Mouse (Mus musculus) left cerebral cortex, adult 2 months (tissue): Measurements from ENCODE around the gene Abr. TPM values are rescaled to one million over a fixed set of nuclear protein-coding genes. Genes with fewer than 3 reads are reported as not detected.
A peak's percentile ranks its signal among the peaks of the same experiment; 100 is the strongest.

Source experiments
- DNase-seq, 2 experiments: peaks; one replicate each; pipeline ENCODE4 v3.0.0; 2021 to 2022; ENCODE audit warnings: low spot score in 2 of 2, mixed read lengths in 1 of 2; ENCODE audit errors: extremely low spot score in 1 of 2
- H3K27ac ChIP-seq: fragments of 200-600 bp; 2 replicates; pipeline ENCODE4 v1.8.1; 2022
- H3K4me3 ChIP-seq: fragments of 200-600 bp; 2 replicates; pipeline ENCODE4 v1.8.1; 2022
- CTCF ChIP-seq: fragments of 200-600 bp; IDR thresholded peaks from 2 replicates; pipeline ENCODE4 v1.8.1; 2022; ENCODE audit warnings: antibody characterized with exemption, mild to moderate bottlenecking, moderate library complexity
- intact Hi-C: fragments of 180-260 bp; cut with DNase I; formaldehyde crosslinking; loops from one replicate; pipeline ENCODE4 v1.15.1; 2025
- total RNA-seq, 2 experiments: library from RNA; stranded (reverse); gene quantifications; 2 replicates each; pipeline ENCODE4 v1.2.3; 2021

Abr gene
- total RNA-seq, 2 experiments from 2014 or later, result 436 to 450 TPM

DNA sequence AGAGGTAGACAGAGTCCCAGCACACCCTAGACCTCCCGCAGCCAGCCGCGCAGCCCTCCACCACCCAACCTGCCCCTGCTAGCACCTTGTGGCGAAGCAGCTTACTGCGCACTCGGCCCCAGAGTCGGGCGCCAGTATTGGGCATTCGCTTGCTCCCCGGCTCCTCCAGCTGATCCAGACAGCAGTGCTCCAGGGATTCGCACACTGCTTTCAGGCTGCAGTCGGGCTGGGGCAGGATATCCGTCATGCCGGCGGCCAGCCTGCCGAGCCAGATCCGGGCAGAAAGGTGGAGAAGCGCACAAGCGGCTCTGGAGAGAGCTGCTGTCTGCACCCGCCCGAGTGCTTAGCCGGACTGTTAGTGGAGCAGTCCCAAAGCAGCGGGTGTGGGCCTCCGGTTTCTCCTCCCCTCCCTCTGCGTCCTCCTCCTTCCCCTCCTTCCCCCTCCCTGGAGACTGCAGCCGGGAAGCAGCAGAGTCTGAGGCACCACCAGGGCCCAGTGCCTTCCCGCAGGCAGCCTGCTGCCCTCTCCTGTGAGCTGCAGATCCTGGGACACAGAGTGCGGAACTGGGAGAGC is 185.2 kb downstream of the Abr start:
- intact Hi-C loops, result no loop called here
- Histone ChIP-seq H3K27ac (peak overlapping the region; percentile 33), H3K4me3 (peak overlapping the region; percentile 46)
- DNase-seq, result peak in 1 of 2 experiments; percentile 52
- peak; percentile 3; the same call in 1 of the 2 replicates for TF ChIP-seq CTCF

DNA sequence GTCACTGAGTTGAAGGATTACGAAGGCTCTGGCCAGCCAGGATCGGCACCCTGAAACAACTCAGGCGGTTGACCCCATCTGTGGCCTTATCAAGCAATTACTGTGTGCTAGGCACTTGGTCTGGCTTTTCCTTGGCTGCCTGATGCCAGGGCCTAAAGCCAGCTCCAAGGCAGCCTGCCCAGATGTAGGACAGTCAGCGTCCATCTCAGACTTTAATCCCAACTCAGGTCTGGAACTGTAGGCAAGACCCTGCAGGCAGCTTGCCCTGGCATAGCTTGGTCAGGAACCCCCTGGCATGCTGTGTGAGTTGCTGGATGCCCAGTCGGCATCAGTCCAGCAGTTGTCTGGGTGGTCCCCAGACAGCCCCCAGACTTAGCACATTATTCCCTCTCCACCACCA is 186.1 kb downstream of the Abr start:
- intact Hi-C loops, result no loop called here
- TF ChIP-seq CTCF, result no peak
- Histone ChIP-seq H3K27ac (peak overlapping the region; percentile 50), H3K4me3 (peak overlapping the region; percentile 20)
- no peak for DNase-seq

DNA sequence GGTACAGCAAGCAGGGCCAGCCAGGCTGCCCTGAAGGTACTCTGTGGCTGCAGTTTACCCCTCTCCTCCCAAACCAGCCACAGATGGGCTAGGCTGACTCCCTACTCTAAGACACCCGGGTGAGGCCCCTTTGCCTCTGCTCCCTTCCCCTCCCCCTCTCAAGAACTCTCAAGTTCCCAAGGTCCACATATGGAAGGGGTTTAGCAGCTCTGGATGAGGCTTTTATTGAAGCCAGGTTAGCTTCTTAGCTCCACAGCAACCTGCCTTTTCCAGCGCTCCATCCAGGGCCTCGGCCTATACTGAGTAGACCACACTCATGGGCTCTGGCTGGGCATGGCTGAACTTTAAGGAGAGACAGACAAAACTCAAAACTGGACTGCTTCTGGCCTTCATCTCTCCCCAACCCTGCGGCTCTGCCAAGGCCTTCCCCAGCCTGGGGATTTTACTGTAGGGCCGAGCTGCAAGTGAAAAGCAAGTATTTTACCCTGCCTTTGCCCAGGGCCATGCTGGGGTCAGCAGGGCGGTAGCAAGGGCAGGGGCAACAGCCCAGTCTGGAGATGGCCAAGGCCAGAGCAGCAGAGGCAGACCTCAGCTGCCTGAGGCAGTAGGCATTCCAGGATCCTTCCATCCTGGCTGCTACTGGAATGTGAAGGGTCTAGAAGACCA is 192.0 kb downstream of the Abr start:
- no peak overlapping the region for H3K4me3 ChIP-seq
- H3K27ac ChIP-seq, result peak overlapping the region; percentile 60
- TF ChIP-seq CTCF, result no peak
- no peak for DNase-seq
- intact Hi-C loops, result no loop called here

DNA sequence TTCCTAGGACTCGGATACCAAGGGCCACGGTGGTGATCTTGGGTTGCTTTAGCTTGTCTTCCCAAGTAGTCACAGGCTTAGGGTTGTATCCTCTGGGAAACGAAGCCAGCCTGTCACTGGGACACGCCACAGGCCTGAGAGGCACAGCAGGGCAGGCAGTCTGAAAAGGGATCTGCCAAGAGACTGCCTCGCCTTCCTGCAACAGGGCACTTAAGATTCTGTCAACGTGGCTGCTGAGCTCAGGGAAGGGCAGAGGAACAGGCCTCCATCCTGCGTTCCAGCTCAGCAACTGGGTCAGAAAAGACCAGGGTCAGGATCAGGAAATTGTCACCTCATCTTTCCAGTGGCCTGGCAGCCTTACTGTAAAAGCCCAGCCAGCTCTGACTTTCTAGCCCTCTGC is 192.6 kb downstream of the Abr start:
- no peak overlapping the region for H3K4me3 ChIP-seq
- H3K27ac ChIP-seq, result peak overlapping the region; percentile 60; the same call in 1 of the 2 replicates
- DNase-seq, result no peak
- intact Hi-C loops, result no loop called here
- no peak for TF ChIP-seq CTCF

- no peak for DNase-seq
- intact Hi-C loops, result no loop called here
- H3K27ac ChIP-seq, result peak overlapping the region; percentile 53; the same call in 1 of the 2 replicates
- peak; percentile 27 for TF ChIP-seq CTCF
- no peak overlapping the region for H3K4me3 ChIP-seq
Measured at GRCm38 (mm10) chr11:76429046-76429445, 193.1 kb downstream of the Abr start.

GRCm38 (mm10) chr11:76427781-76428180 is 194.3 kb downstream of the Abr start:
- peak overlapping the region; percentile 70 for H3K27ac ChIP-seq
- H3K4me3 ChIP-seq, result no peak overlapping the region
- TF ChIP-seq CTCF, result no peak
- intact Hi-C loops, result no loop called here
- no peak for DNase-seq

DNA sequence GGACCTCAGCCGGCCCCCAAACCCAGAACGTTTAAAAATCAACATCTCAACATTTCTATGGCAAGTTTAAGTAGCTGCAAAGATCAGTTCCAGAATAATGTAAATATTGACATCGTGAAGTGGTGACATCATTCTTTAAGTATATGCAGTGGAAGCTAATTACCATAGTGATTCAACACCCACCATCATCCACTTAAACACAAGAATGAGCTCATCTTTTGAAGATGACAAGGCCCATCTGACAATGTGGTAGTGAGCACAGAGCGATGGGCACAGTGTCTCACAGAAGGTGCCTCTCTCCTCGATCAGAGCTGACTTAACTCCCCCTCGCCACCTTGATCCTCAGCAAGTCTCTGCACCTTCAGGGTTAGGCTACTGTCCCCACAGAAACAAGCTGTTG is 196.4 kb downstream of the Abr start:
- intact Hi-C loops, result no loop called here
- TF ChIP-seq CTCF, result no peak
- no peak for DNase-seq
- peak overlapping the region; percentile 47 for H3K27ac ChIP-seq
- H3K4me3 ChIP-seq, result no peak overlapping the region

- DNase-seq, result no peak
- H3K4me3 ChIP-seq, result no peak overlapping the region
- H3K27ac ChIP-seq, result no peak overlapping the region
- TF ChIP-seq CTCF, result no peak
- intact Hi-C loops, result no loop called here
Measured at GRCm38 (mm10) chr11:76420896-76421295, 201.2 kb downstream of the Abr start.

GRCm38 (mm10) chr11:76419179-76419578 is 202.9 kb downstream of the Abr start:
- peak overlapping the region; percentile 66 for H3K27ac ChIP-seq
- no peak for DNase-seq
- H3K4me3 ChIP-seq, result no peak overlapping the region
- intact Hi-C loops, result loop anchor here (2.0 kb wide), 1 partner anchor 36 kb away; no protein-coding TSS in a partner anchor
- peak; percentile 28 for TF ChIP-seq CTCF

DNA sequence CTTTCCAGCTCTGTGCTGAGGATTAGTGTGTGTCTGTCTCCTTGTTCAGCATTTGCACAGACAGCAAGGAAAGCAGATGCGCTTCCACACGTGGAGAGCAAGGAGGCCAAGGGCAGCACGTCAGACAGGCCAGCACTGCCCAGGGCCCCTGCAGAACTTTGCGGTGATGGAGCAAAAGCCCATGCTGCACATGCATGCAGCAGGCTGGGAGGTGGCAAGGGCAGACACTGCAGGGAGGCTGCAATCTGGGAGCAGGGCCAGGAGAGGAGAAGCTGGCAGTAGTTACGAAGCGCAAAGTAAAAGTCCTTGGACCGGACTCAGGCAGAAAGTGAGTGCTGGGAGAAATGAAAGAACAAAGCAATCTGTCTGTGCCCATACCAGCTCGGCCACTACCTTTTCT is 203.7 kb downstream of the Abr start:
- Histone ChIP-seq H3K27ac (peak overlapping the region; percentile 66), H3K4me3 (no peak overlapping the region)
- peak in 1 of 2 experiments; percentile 62 for DNase-seq
- intact Hi-C loops, result loop anchor here (1.0 to 2.0 kb wide), 2 partner anchors 31 to 36 kb away; no protein-coding TSS in a partner anchor
- no peak for TF ChIP-seq CTCF

GRCm38 (mm10) chr11:76415985-76416384 is 206.1 kb downstream of the Abr start:
- TF ChIP-seq CTCF, result no peak
- Histone ChIP-seq H3K4me3 (no peak overlapping the region), H3K27ac (peak overlapping the region; percentile 30; the same call in 1 of the 2 replicates)
- intact Hi-C loops, result no loop called here
- DNase-seq, result no peak

DNA sequence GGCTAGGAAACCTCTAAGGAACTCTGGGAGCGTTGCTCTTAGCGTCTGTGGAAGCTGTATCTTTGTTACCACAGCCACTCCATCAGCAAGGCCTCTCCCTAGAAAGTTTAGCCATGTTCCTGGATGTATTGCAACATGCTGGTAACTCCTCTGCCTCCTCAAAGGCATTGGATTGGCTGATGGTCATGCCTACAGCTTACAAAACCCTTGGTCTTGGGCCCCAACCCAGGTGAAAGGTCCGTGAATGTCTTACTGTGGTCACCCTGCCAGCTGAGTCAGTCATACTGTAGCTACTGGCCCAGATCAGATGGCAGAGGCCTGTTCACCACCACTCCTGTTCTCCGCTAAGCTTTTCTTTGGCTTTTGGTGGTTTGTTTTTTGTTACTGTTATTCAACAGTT is 207.1 kb downstream of the Abr start:
- no peak overlapping the region for H3K27ac ChIP-seq
- DNase-seq, result no peak
- no peak for TF ChIP-seq CTCF
- intact Hi-C loops, result no loop called here
- no peak overlapping the region for H3K4me3 ChIP-seq
